Mouse (Mus musculus) adrenal gland, postnatal 10 days (tissue): Measurements from ENCODE around the gene Smndc1. TPM values are rescaled to one million over a fixed set of nuclear protein-coding genes. Genes with fewer than 3 reads are reported as not detected.
"Not testable (repeated sequence)": the region's sequence is repeated elsewhere in the genome, so short reads cannot be mapped to it uniquely, and the experiment has no call there.

Experiments used
- DNase-seq: peaks from one replicate; pipeline ENCODE4 v3.0.0; 2021; ENCODE audit warnings: mixed read lengths
- total RNA-seq, 2 experiments: library from RNA; stranded (reverse); gene quantifications; 2 replicates each; pipeline ENCODE4 v1.2.3; 2021

Gene Smndc1
- total RNA-seq, 2 experiments from 2014 or later = 37.5 to 38.5 TPM

- no peak for DNase-seq
Measured at GRCm38 (mm10) chr19:53413617-53414380, 23.4 kb upstream of the Smndc1 start.

GRCm38 (mm10) chr19:53412149-53412848, 21.9 kb upstream of the Smndc1 start:
- no peak for DNase-seq

- DNase-seq = no peak
Measured at GRCm38 (mm10) chr19:53409663-53410307, 19.4 kb upstream of the Smndc1 start.

- DNase-seq = peak; percentile 36
Measured at GRCm38 (mm10) chr19:53408398-53408797, 18.0 kb upstream of the Smndc1 start.

- no peak for DNase-seq
Measured at GRCm38 (mm10) chr19:53407350-53407749, 17.0 kb upstream of the Smndc1 start.

- DNase-seq = no peak
Measured at GRCm38 (mm10) chr19:53405810-53406209, 15.4 kb upstream of the Smndc1 start.

GRCm38 (mm10) chr19:53404837-53405356, 14.5 kb upstream of the Smndc1 start:
- DNase-seq = peak; percentile 41

GRCm38 (mm10) chr19:53404219-53404836, 13.9 kb upstream of the Smndc1 start:
- peak; percentile 73 for DNase-seq

GRCm38 (mm10) chr19:53402741-53403432, 12.5 kb upstream of the Smndc1 start:
- DNase-seq = no peak

GRCm38 (mm10) chr19:53400332-53401110, 10.1 kb upstream of the Smndc1 start:
- DNase-seq = no peak

- DNase-seq = no peak
Measured at GRCm38 (mm10) chr19:53399213-53399612, 8.8 kb upstream of the Smndc1 start.

- DNase-seq = no peak
Measured at GRCm38 (mm10) chr19:53397451-53398233, 7.3 kb upstream of the Smndc1 start.

GRCm38 (mm10) chr19:53395805-53396204, 5.4 kb upstream of the Smndc1 start:
- not testable (repeated sequence) for DNase-seq

GRCm38 (mm10) chr19:53394956-53395355, 4.6 kb upstream of the Smndc1 start:
- DNase-seq = not testable (repeated sequence)

GRCm38 (mm10) chr19:53394552-53394951, 4.2 kb upstream of the Smndc1 start:
- DNase-seq = peak; percentile 32

- no peak for DNase-seq
Measured at GRCm38 (mm10) chr19:53393646-53394045, 3.3 kb upstream of the Smndc1 start.

- DNase-seq = no peak
Measured at GRCm38 (mm10) chr19:53392781-53393343, 2.5 kb upstream of the Smndc1 start.

GRCm38 (mm10) chr19:53391787-53392186, 1.4 kb upstream of the Smndc1 start:
- no peak for DNase-seq

GRCm38 (mm10) chr19:53391386-53391785, 1.0 kb upstream of the Smndc1 start:
- no peak for DNase-seq
